In the genomic region with DNA sequence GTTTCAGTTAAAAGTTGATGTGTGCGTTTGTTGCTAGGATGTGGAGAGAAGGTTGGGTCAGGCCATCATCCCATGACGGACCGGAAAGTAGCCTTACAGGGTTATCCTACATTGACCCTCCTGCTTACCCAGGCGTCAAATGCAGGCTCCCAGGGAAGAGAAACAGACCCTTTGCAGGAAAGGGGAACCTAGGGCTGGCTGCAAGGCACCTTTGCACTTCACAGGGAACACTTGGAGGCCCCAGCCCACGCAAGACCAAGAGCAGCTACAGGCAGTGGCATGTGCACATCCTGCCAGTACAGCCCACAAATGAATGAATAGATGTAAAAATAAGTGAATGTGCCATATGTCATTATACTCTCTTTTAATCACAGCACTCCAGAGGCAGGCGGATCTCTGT, we compare ENCODE assay signal across 8 mouse cellular contexts. TPM values are rescaled to one million over a fixed set of nuclear protein-coding genes. Genes with fewer than 3 reads are reported as not detected.
DNase-seq lines count a peak whose midpoint lies in the region; ATAC-seq and TF ChIP-seq lines count a peak whose summit lies in the region.

No protein-coding gene starts in this region.

- peaks cover 8% of the 10 kb centered on the region; the same call in 1 of the 2 replicates for H3K4me1 ChIP-seq in kidney, adult 2 months (ENCODE audit: control insufficient read depth, insufficient read depth, low read length)

- DNase-seq in kidney, adult 2 months, result no peak
- no peak for DNase-seq in kidney, adult 18-20 months
- DNase-seq in Patski (ENCODE audit: low read depth, low spot score), result no peak
- no peak for DNase-seq in left cerebral cortex, postnatal 4 days
- no peak for DNase-seq in gastrocnemius, postnatal 14 days
- no peak for DNase-seq in cerebellum, adult 11 months

- H3K36me3 ChIP-seq in kidney, adult 2 months (ENCODE audit: control insufficient read depth, insufficient read depth, low read length), result no peaks in the 10 kb centered on the region

- peak overlapping the region; percentile 83 for H3K4me3 ChIP-seq in kidney, adult 2 months (ENCODE audit: insufficient read depth, low read depth, low read length)

- H3K27ac ChIP-seq in kidney, adult 2 months (ENCODE audit: insufficient read depth, low read depth, low read length), result peak overlapping the region; percentile 84

- 11% methylated on average over 6 of the region's 6 CpGs for WGBS in kidney, adult 2 months

- in situ Hi-C loops in Patski (cut with MboI; ENCODE audit: low pct_unique_long_range_greater_than_20kb), result loop anchor here (5.0 to 10.0 kb wide), 3 partner anchors 79 to 306 kb away; no protein-coding TSS in a partner anchor

- no peaks in the 10 kb centered on the region for H3K27me3 ChIP-seq in kidney, adult 2 months (replicated peaks; ENCODE audit: control insufficient read depth, insufficient read depth, low read length)
- H3K27me3 ChIP-seq in Patski, result no peaks in the 10 kb centered on the region

- no peak for TF ChIP-seq CTCF in kidney, adult 2 months (conservative IDR thresholded peaks at IDR 0.05; ENCODE audit: insufficient read depth, insufficient read length, low read depth, low read length)
- no peak for TF ChIP-seq CTCF in Patski (IDR thresholded peaks at IDR 0.05)

- TF ChIP-seq POLR2A in kidney, adult 2 months (IDR thresholded peaks at IDR 0.05; ENCODE audit: low read depth, low read length), result no peak

- POLR2A ChIA-PET in Patski (lab: Charles Lee), result interaction anchor here (1.0 to 1.8 kb wide), 3 partner anchors 20 to 85 kb away, joined by 3 to 5 read pairs (median 5); no protein-coding TSS in a partner anchor

- CTCF ChIA-PET in Patski (lab: Charles Lee), result interaction anchor here (1.0 to 2.1 kb wide), 7 partner anchors 16 to 116 kb away, joined by 3 to 15 read pairs (median 3); no protein-coding TSS in a partner anchor

- intact Hi-C loops in left cerebral cortex, postnatal 4 days (cut with DNase I), result loop anchor here (5.0 kb wide), 1 partner anchor 119 kb away; a partner anchor contains a TSS
- intact Hi-C loops in gastrocnemius, postnatal 14 days (cut with DNase I; ENCODE audit: low total_unique reads), result loop anchor here (5.0 kb wide), 1 partner anchor 84 kb away; no protein-coding TSS in a partner anchor

- peak; percentile 1 for ATAC-seq in Patski
- ATAC-seq in granulocyte monocyte progenitor cell, adult 5-6 weeks (replicated peaks; ENCODE audit: poor library complexity, severe bottlenecking), result peak; percentile 21
- peak; percentile 6; the same call in 1 of the 2 replicates for ATAC-seq in megakaryocyte, adult 5-6 weeks (ENCODE audit: poor library complexity, severe bottlenecking)

RNA-seq across cellular contexts. Expression of a gene that starts 17.9 kb away (rescaled TPM):
- 38.1 and 57.0 TPM in 2 replicates for polyA plus RNA-seq in kidney, adult 2 months (2012; rRNA removed)
- polyA plus RNA-seq in Patski (2021), result 37.0 TPM
- 0.30 and 0.62 TPM in 2 replicates for total RNA-seq in granulocyte monocyte progenitor cell, adult 5-6 weeks (2014; fragmentation: Nextera tagmentation)
- 0.57 and 0.65 TPM in 2 replicates for total RNA-seq in granulocyte monocyte progenitor cell, adult 5-6 weeks (2017)
- 2.1 and 3.0 TPM in 2 replicates for total RNA-seq in megakaryocyte, adult 5-6 weeks (2015)
- total RNA-seq in megakaryocyte, adult 5-6 weeks (2017), result 1.7 and 3.6 TPM in 2 replicates
- 10 to 100 TPM; 24.6 to 26.5 TPM for total RNA-seq in left cerebral cortex, postnatal 4 days (2021)
- 10 to 100 TPM; 12.3 to 18.4 TPM for total RNA-seq in gastrocnemius, postnatal 14 days (2021)
